Mouse (Mus musculus) WW6 (cell line): ENCODE results near the gene Hapln2.
A peak's percentile ranks its signal among the peaks of the same experiment; 100 is the strongest.

ENCODE experiments used
- DNase-seq: peaks from one replicate; pipeline ENCODE4 v3.0.0-alpha.2; 2013; ENCODE audit warnings: low read depth, low spot score

Gene Hapln2

GRCm38 (mm10) chr3:88027434-88028186 lies at the start of gene Hapln2:
Gene Hapln2 (minus strand): TSS chr3:88027583.
- DNase-seq, result peak; percentile 34

- no peak for DNase-seq
These were observed 47.4 kb upstream of the Hapln2 start for GRCm38 (mm10) chr3:88074766-88075165.

GRCm38 (mm10) chr3:88074351-88074750 lies 47.0 kb upstream of the Hapln2 start:
- DNase-seq, result no peak

GRCm38 (mm10) chr3:88073631-88074030 lies 46.2 kb upstream of the Hapln2 start:
- no peak for DNase-seq

GRCm38 (mm10) chr3:88071783-88072182 lies 44.4 kb upstream of the Hapln2 start:
- DNase-seq, result no peak

GRCm38 (mm10) chr3:88068386-88068785 lies 41.0 kb upstream of the Hapln2 start:
- no peak for DNase-seq

GRCm38 (mm10) chr3:88057902-88058696 lies 30.7 kb upstream of the Hapln2 start, which contains the start of gene Naxe:
Gene Naxe (minus strand): TSS chr3:88058495.
- peak; percentile 84 for DNase-seq

- DNase-seq, result no peak
These were observed 29.6 kb upstream of the Hapln2 start for GRCm38 (mm10) chr3:88057030-88057429.

- DNase-seq, result no peak
These were observed 22.1 kb upstream of the Hapln2 start for GRCm38 (mm10) chr3:88049532-88049931.

- peak; percentile 85 for DNase-seq
These were observed 15.5 kb upstream of the Hapln2 start, which contains the start of gene Gpatch4 for GRCm38 (mm10) chr3:88042661-88043421. Gene Gpatch4 (plus strand): TSS chr3:88043108.

GRCm38 (mm10) chr3:88035561-88036293 lies 8.3 kb upstream of the Hapln2 start:
- DNase-seq, result no peak

GRCm38 (mm10) chr3:88033506-88033905 lies 6.1 kb upstream of the Hapln2 start:
- DNase-seq, result no peak

GRCm38 (mm10) chr3:88030608-88031395 lies 3.4 kb upstream of the Hapln2 start:
- no peak for DNase-seq

GRCm38 (mm10) chr3:88026823-88027222 lies 560 bp downstream of the Hapln2 start:
- DNase-seq, result no peak

GRCm38 (mm10) chr3:88023192-88024074 lies 4.0 kb downstream of the Hapln2 start:
- no peak for DNase-seq

GRCm38 (mm10) chr3:88022322-88023191 lies 4.8 kb downstream of the Hapln2 start:
- peak; percentile 70 for DNase-seq

- DNase-seq, result no peak
These were observed 16.6 kb downstream of the Hapln2 start for GRCm38 (mm10) chr3:88010634-88011265.
